Mouse (Mus musculus) limb, embryonic 14.5 days (tissue): ENCODE measurements around the gene Rpap2. TPM values are rescaled to one million over a fixed set of nuclear protein-coding genes. Genes with fewer than 3 reads are reported as not detected.

Source experiments
- ATAC-seq: fragments of 200-750 bp; cut with Nextera tagmentation; 2 replicates; pipeline ENCODE4 v1.8.0; 2017; ENCODE audit warnings: low read depth, moderate number of reproducible peaks, moderate TSS enrichment; ENCODE audit not compliant: low FRiP score
- DNase-seq: peaks from one replicate; pipeline ENCODE4 v3.0.0-alpha.2; 2015; ENCODE audit warnings: low spot score
- H3K27ac ChIP-seq: fragments of 300-500 bp; sonication (generic); replicated peaks from 2 replicates; pipeline ENCODE4 v1.5.1; 2014; ENCODE audit warnings: low read depth, mild to moderate bottlenecking, low read length, moderate library complexity, mixed read lengths
- H3K27me3 ChIP-seq: fragments of 300-500 bp; sonication (generic); 2 replicates; pipeline ENCODE4 v1.6.1; 2014; ENCODE audit warnings: low read length, mixed read lengths; ENCODE audit not compliant: control insufficient read depth, insufficient read depth
- H3K36me3 ChIP-seq: fragments of 300-500 bp; sonication (generic); 2 replicates; pipeline ENCODE4 v1.6.1; 2014; ENCODE audit warnings: mild to moderate bottlenecking, low read length, moderate library complexity, mixed read lengths; ENCODE audit not compliant: control insufficient read depth, insufficient read depth
- H3K4me1 ChIP-seq: fragments of 300-500 bp; sonication (generic); 2 replicates; pipeline ENCODE4 v1.6.1; 2014; ENCODE audit warnings: antibody characterized with exemption, low read length, mixed read lengths; ENCODE audit not compliant: control insufficient read depth, insufficient read depth
- H3K4me2 ChIP-seq: fragments of 300-500 bp; sonication (generic); replicated peaks from 2 replicates; pipeline ENCODE4 v1.6.1; 2014; ENCODE audit warnings: low read depth, mild to moderate bottlenecking, low read length, moderate library complexity; ENCODE audit not compliant: severe bottlenecking
- H3K4me3 ChIP-seq: fragments of 300-500 bp; sonication (generic); replicated peaks from 2 replicates; pipeline ENCODE4 v1.5.1; 2014; ENCODE audit warnings: low read length
- H3K9ac ChIP-seq: fragments of 300-500 bp; sonication (generic); 2 replicates; pipeline ENCODE4 v1.6.1; 2014; ENCODE audit warnings: mild to moderate bottlenecking, low read depth, low read length, moderate library complexity; ENCODE audit not compliant: severe bottlenecking
- H3K9me3 ChIP-seq: fragments of 300-500 bp; sonication (generic); 2 replicates; pipeline ENCODE4 v1.6.1; 2016; ENCODE audit warnings: low read length; ENCODE audit not compliant: control insufficient read depth
- POLR2A ChIP-seq: fragments of 200-500 bp; IDR thresholded peaks from 2 replicates; pipeline ENCODE4 v1.8.0; 2012; ENCODE audit warnings: inconsistent platforms, mild to moderate bottlenecking, moderate library complexity, borderline replicate concordance; ENCODE audit not compliant: insufficient read depth, insufficient read length; ENCODE audit errors: extremely low read depth
- WGBS: fragments of 180-500 bp; shearing (Covaris S2); extraction: QIAGEN DNeasy Blood & Tissue Kit; methylation state at CpG from one replicate; pipeline ENCODE4 v1.1.7; 2014; 5-methylcytosine and 5-hydroxymethylcytosine counted together
- polyA plus RNA-seq, 2 experiments: library from polyadenylated mRNA; depleted of rRNA in 1 of 2; stranded (reverse) in 1 of 2; unstranded in 1 of 2; fragments of >200 nt; fragmentation: Nextera tagmentation in 1 of 2; extraction: Ambion mirVana in 1 of 2; gene quantifications; 2 replicates each; pipeline versions ENCODE4 v1.2.1 to v1.2.3; 2012 to 2014

The Rpap2 gene
- polyA plus RNA-seq, 2 experiments, result 12.6 to 21.6 TPM

GRCm38 (mm10) chr5:107684380-107684779, 87.2 kb downstream of the Rpap2 start:
- peaks cover 5% of the 10 kb centered on the region; the same call in 1 of the 2 replicates for H3K27me3 ChIP-seq
- TF ChIP-seq POLR2A, result no peak
- H3K27ac ChIP-seq, result no peak overlapping the region
- no peak overlapping the region for H3K4me2 ChIP-seq
- ATAC-seq (no peak), DNase-seq (no peak)
- no peaks in the 10 kb centered on the region for H3K9me3 ChIP-seq
- H3K4me1 ChIP-seq, result peaks cover 3% of the 10 kb centered on the region; the same call in 1 of the 2 replicates
- WGBS, result 77% methylated on average over 2 of the region's 2 CpGs
- no peak overlapping the region for H3K4me3 ChIP-seq
- H3K9ac ChIP-seq, result no peak overlapping the region
- H3K36me3 ChIP-seq, result no peaks in the 10 kb centered on the region

GRCm38 (mm10) chr5:107687161-107687560, 90.0 kb downstream of the Rpap2 start:
- peaks cover 6% of the 10 kb centered on the region; the same call in 1 of the 2 replicates for H3K27me3 ChIP-seq
- no peaks in the 10 kb centered on the region for H3K36me3 ChIP-seq
- H3K4me1 ChIP-seq, result peaks cover 3% of the 10 kb centered on the region; the same call in 1 of the 2 replicates
- ATAC-seq (no peak), DNase-seq (no peak)
- H3K27ac ChIP-seq, result no peak overlapping the region
- no peak overlapping the region for H3K4me2 ChIP-seq
- no peak overlapping the region for H3K4me3 ChIP-seq
- TF ChIP-seq POLR2A, result no peak
- no peak overlapping the region for H3K9ac ChIP-seq
- no peaks in the 10 kb centered on the region for H3K9me3 ChIP-seq
- 92% methylated on average over 5 of the region's 5 CpGs for WGBS

GRCm38 (mm10) chr5:107687592-107688498, 90.7 kb downstream of the Rpap2 start:
- Histone ChIP-seq H3K4me3 (peak overlapping the region; percentile 47), H3K27ac (peak overlapping the region; percentile 35; the same call in 1 of the 2 replicates), H3K9me3 (no peaks in the 10 kb centered on the region), H3K9ac (peak overlapping the region; percentile 47), H3K4me1 (peaks cover 3% of the 10 kb centered on the region; the same call in 1 of the 2 replicates), H3K36me3 (no peaks in the 10 kb centered on the region), H3K4me2 (peak overlapping the region; percentile 61), H3K27me3 (peaks cover 6% of the 10 kb centered on the region; the same call in 1 of the 2 replicates)
- ATAC-seq (peak; percentile 90), DNase-seq (peak; percentile 79)
- 15% methylated on average over 38 of the region's 46 CpGs for WGBS
- TF ChIP-seq POLR2A, result 0 out of 2 replicates have a peak, but pooled peaks have one; percentile 17

- H3K4me1 ChIP-seq, result peaks cover 3% of the 10 kb centered on the region; the same call in 1 of the 2 replicates
- 0 out of 2 replicates have a peak, but pooled peaks have one; percentile 7 for ATAC-seq
- H3K4me3 ChIP-seq, result peak overlapping the region; percentile 47
Observed at GRCm38 (mm10) chr5:107688499-107688866, 91.3 kb downstream of the Rpap2 start.

GRCm38 (mm10) chr5:107695019-107695418, 97.8 kb downstream of the Rpap2 start:
- TF ChIP-seq POLR2A, result no peak
- ATAC-seq (no peak), DNase-seq (no peak)
- WGBS, result 82% methylated on average over 3 of the region's 3 CpGs
- Histone ChIP-seq H3K4me3 (no peak overlapping the region), H3K4me1 (no peaks in the 10 kb centered on the region), H3K36me3 (no peaks in the 10 kb centered on the region), H3K27ac (no peak overlapping the region), H3K27me3 (no peaks in the 10 kb centered on the region), H3K4me2 (no peak overlapping the region), H3K9me3 (no peaks in the 10 kb centered on the region), H3K9ac (no peak overlapping the region)

More at GRCm38 (mm10) chr5:107688499-107688866, 91.3 kb downstream of the Rpap2 start:
- DNase-seq, result no peak
- H3K9ac ChIP-seq, result peak overlapping the region; percentile 47
- H3K9me3 ChIP-seq, result no peaks in the 10 kb centered on the region
- H3K27ac ChIP-seq, result peak overlapping the region; percentile 35
- no peak for TF ChIP-seq POLR2A
- H3K4me2 ChIP-seq, result peak overlapping the region; percentile 61
- H3K36me3 ChIP-seq, result no peaks in the 10 kb centered on the region
- H3K27me3 ChIP-seq, result peaks cover 6% of the 10 kb centered on the region; the same call in 1 of the 2 replicates
- WGBS, result 23% methylated on average over 9 of the region's 9 CpGs
